Mouse (Mus musculus): ENCODE measurements around the gene Oca2.

GRCm38 (mm10) chr7:56551804-56552203 lies 312.2 kb downstream of the Oca2 start:
- TF ChIP-seq ZNF384 (IDR thresholded peaks at IDR 0.05; ENCODE audit: low read depth, low read length) (no peak), ZC3H11A (IDR thresholded peaks at IDR 0.05; ENCODE audit: borderline replicate concordance, low read depth, low read length) (no peak), HCFC1 (IDR thresholded peaks at IDR 0.05; ENCODE audit: borderline replicate concordance, insufficient read depth, low read length) (no peak), CHD2 (IDR thresholded peaks at IDR 0.05; ENCODE audit: low read depth, low read length) (no peak), MAFK (IDR thresholded peaks at IDR 0.05; ENCODE audit: insufficient read depth, low read depth, low read length) (no peak)

All from ES-E14 (cell line).